Mouse (Mus musculus) MEL (cell line): ENCODE data around the gene 1700001O22Rik. TPM values are rescaled to one million over a fixed set of nuclear protein-coding genes. Genes with fewer than 3 reads are reported as not detected.

ENCODE experiments used
- DNase-seq: peaks from one replicate; pipeline ENCODE4 v3.0.0; 2011; ENCODE audit warnings: low read depth, low spot score
- H3K27ac ChIP-seq: 2 replicates; pipeline ENCODE4 v1.5.1; 2012; ENCODE audit warnings: low read depth, mild to moderate bottlenecking, control low read depth, low read length, moderate library complexity; ENCODE audit not compliant: control insufficient read depth
- H3K27me3 ChIP-seq, 2 experiments: fragments of 150-350 bp in 1 of 2; sonication (generic) in 1 of 2; 2 replicates each; pipeline ENCODE4 v1.6.1; 2012; ENCODE audit warnings: low read length in 2 of 2, mild to moderate bottlenecking in 2 of 2, improper control_type of control experiment in 1 of 2, moderate library complexity in 1 of 2; ENCODE audit not compliant: insufficient read depth in 2 of 2, control insufficient read depth in 1 of 2
- H3K36me3 ChIP-seq, 2 experiments: 2 replicates each; pipeline ENCODE4 v1.6.1; 2012 to 2014; ENCODE audit warnings: low read length in 2 of 2, improper control_type of control experiment in 1 of 2, inconsistent platforms in 1 of 2, mild to moderate bottlenecking in 1 of 2; ENCODE audit not compliant: insufficient read depth in 2 of 2, control insufficient read depth in 1 of 2
- H3K4me1 ChIP-seq, 2 experiments: fragments of 150-350 bp in 1 of 2; sonication (generic) in 1 of 2; 2 replicates each; pipeline ENCODE4 v1.6.1; 2012; ENCODE audit warnings: low read length in 2 of 2, improper control_type of control experiment in 1 of 2, mild to moderate bottlenecking in 1 of 2; ENCODE audit not compliant: insufficient read depth in 2 of 2, control insufficient read depth in 1 of 2
- H3K4me3 ChIP-seq, 2 experiments: fragments of 150-350 bp in 1 of 2; sonication (generic) in 1 of 2; 2 replicates each; pipeline ENCODE4 v1.5.1; 2012; ENCODE audit warnings: low read depth in 2 of 2, low read length in 2 of 2, mild to moderate bottlenecking in 2 of 2, moderate library complexity in 2 of 2, control low read depth in 1 of 2, improper control_type of control experiment in 1 of 2; ENCODE audit not compliant: control insufficient read depth in 1 of 2, insufficient read depth in 1 of 2
- H3K79me2 ChIP-seq: 2 replicates; pipeline ENCODE4 v1.6.1; 2012; ENCODE audit warnings: mild to moderate bottlenecking, low read length, moderate library complexity; ENCODE audit not compliant: control insufficient read depth, poor library complexity, insufficient read depth
- H3K9ac ChIP-seq: 2 replicates; pipeline ENCODE4 v1.6.1; 2012; ENCODE audit warnings: low read depth, mild to moderate bottlenecking, control low read depth, low read length, moderate library complexity; ENCODE audit not compliant: control insufficient read depth, poor library complexity, severe bottlenecking
- H3K9me3 ChIP-seq: fragments of 150-350 bp; sonication (generic); replicated peaks from 2 replicates; pipeline ENCODE4 v1.6.1; 2012; ENCODE audit warnings: mild to moderate bottlenecking, low read length, improper control_type of control experiment, moderate library complexity; ENCODE audit not compliant: insufficient read depth
- BHLHE40 ChIP-seq: IDR thresholded peaks from 2 replicates; pipeline ENCODE4 v1.6.1; 2012; ENCODE audit warnings: low read depth, mild to moderate bottlenecking, inconsistent platforms, low read length, improper control_type of control experiment, borderline replicate concordance
- CHD1 ChIP-seq: IDR thresholded peaks from 2 replicates; pipeline ENCODE4 v1.6.1; 2012; ENCODE audit warnings: low read depth, mild to moderate bottlenecking, inconsistent platforms, low read length, improper control_type of control experiment
- CHD2 ChIP-seq: IDR thresholded peaks from 2 replicates; pipeline ENCODE4 v1.6.1; 2011; ENCODE audit warnings: low read length, improper control_type of control experiment
- CTCF ChIP-seq, 3 experiments: IDR thresholded peaks in 2 of 3; conservative IDR thresholded peaks in 1 of 3; 2 replicates each; pipeline ENCODE4 v1.5.1; 2011 to 2012; ENCODE audit warnings: low read length in 3 of 3, low read depth in 2 of 3, mild to moderate bottlenecking in 2 of 3, improper control_type of control experiment in 1 of 3, inconsistent platforms in 1 of 3, mixed read lengths in 1 of 3, moderate library complexity in 1 of 3; ENCODE audit not compliant: control insufficient read depth in 1 of 3, insufficient read depth in 1 of 3, poor library complexity in 1 of 3, severe bottlenecking in 1 of 3
- E2F4 ChIP-seq: IDR thresholded peaks from 2 replicates; pipeline ENCODE4 v1.6.1; 2011; ENCODE audit warnings: low read depth, low read length, improper control_type of control experiment, borderline replicate concordance
- ELF1 ChIP-seq: IDR thresholded peaks from 2 replicates; pipeline ENCODE4 v1.6.1; 2014; ENCODE audit warnings: low read depth, mild to moderate bottlenecking, inconsistent platforms, low read length, improper control_type of control experiment, moderate library complexity
- ETS1 ChIP-seq: IDR thresholded peaks from 2 replicates; pipeline ENCODE4 v1.6.1; 2012; ENCODE audit warnings: low read depth, mild to moderate bottlenecking, inconsistent platforms, low read length, improper control_type of control experiment, moderate library complexity
- GABPA ChIP-seq: IDR thresholded peaks from 2 replicates; pipeline ENCODE4 v1.6.1; 2012; ENCODE audit warnings: low read depth, mild to moderate bottlenecking, inconsistent platforms, low read length, improper control_type of control experiment, moderate library complexity
- JUND ChIP-seq: IDR thresholded peaks from 2 replicates; pipeline ENCODE4 v1.6.1; 2011; ENCODE audit warnings: low read depth, mild to moderate bottlenecking, improper control_type of control experiment, low read length
- KAT2A ChIP-seq: conservative IDR thresholded peaks from 2 replicates; pipeline ENCODE4 v1.6.1; 2012; ENCODE audit warnings: low read depth, low read length, improper control_type of control experiment, inconsistent platforms
- MAFK ChIP-seq: IDR thresholded peaks from 2 replicates; pipeline ENCODE4 v1.6.1; 2011; ENCODE audit warnings: low read depth, mild to moderate bottlenecking, low read length, improper control_type of control experiment, borderline replicate concordance
- MAX ChIP-seq: IDR thresholded peaks from 2 replicates; pipeline ENCODE4 v1.6.1; 2011; ENCODE audit warnings: low read length, improper control_type of control experiment
- MAZ ChIP-seq: IDR thresholded peaks from 2 replicates; pipeline ENCODE4 v1.6.1; 2012; ENCODE audit warnings: low read depth, mild to moderate bottlenecking, inconsistent platforms, low read length, improper control_type of control experiment
- MEF2A ChIP-seq: IDR thresholded peaks from 2 replicates; pipeline ENCODE4 v1.6.1; 2014; ENCODE audit warnings: low read depth, mild to moderate bottlenecking, inconsistent platforms, low read length, improper control_type of control experiment; ENCODE audit not compliant: poor library complexity, insufficient replicate concordance, severe bottlenecking; ENCODE audit errors: extremely low read depth
- MXI1 ChIP-seq: IDR thresholded peaks from 2 replicates; pipeline ENCODE4 v1.6.1; 2011; ENCODE audit warnings: mild to moderate bottlenecking, low read depth, low read length, improper control_type of control experiment
- MYB ChIP-seq: IDR thresholded peaks from 2 replicates; pipeline ENCODE4 v1.6.1; 2011; ENCODE audit warnings: mild to moderate bottlenecking, low read depth, low read length, improper control_type of control experiment
- NELFE ChIP-seq: IDR thresholded peaks from 2 replicates; pipeline ENCODE4 v1.6.1; 2011; ENCODE audit warnings: low read depth, low read length, improper control_type of control experiment
- NRF1 ChIP-seq: IDR thresholded peaks from 2 replicates; pipeline ENCODE4 v1.6.1; 2014; ENCODE audit warnings: low read depth, mild to moderate bottlenecking, inconsistent platforms, low read length, improper control_type of control experiment, moderate library complexity; ENCODE audit not compliant: poor library complexity, insufficient read depth, severe bottlenecking
- POLR2A ChIP-seq, 2 experiments: IDR thresholded peaks; 2 replicates each; pipeline ENCODE4 v1.6.1; 2011 to 2012; ENCODE audit warnings: low read length in 2 of 2, mild to moderate bottlenecking in 2 of 2, control low read depth in 1 of 2, improper control_type of control experiment in 1 of 2, low read depth in 1 of 2, moderate library complexity in 1 of 2; ENCODE audit not compliant: control insufficient read depth in 1 of 2, insufficient read depth in 1 of 2, poor library complexity in 1 of 2
- POLR2AphosphoS2 ChIP-seq: IDR thresholded peaks from 2 replicates; pipeline ENCODE4 v1.6.1; 2011; ENCODE audit warnings: low read length, improper control_type of control experiment
- RAD21 ChIP-seq: IDR thresholded peaks from 2 replicates; pipeline ENCODE4 v1.6.1; 2011; ENCODE audit warnings: mild to moderate bottlenecking, low read depth, low read length, improper control_type of control experiment
- RCOR1 ChIP-seq: IDR thresholded peaks from 2 replicates; pipeline ENCODE4 v1.6.1; 2012; ENCODE audit warnings: low read depth, mild to moderate bottlenecking, inconsistent platforms, low read length, improper control_type of control experiment
- SIN3A ChIP-seq: IDR thresholded peaks from 2 replicates; pipeline ENCODE4 v1.6.1; 2012; ENCODE audit warnings: low read length, improper control_type of control experiment, inconsistent platforms
- TAL1 ChIP-seq: IDR thresholded peaks from 2 replicates; pipeline ENCODE4 v1.6.1; 2012; ENCODE audit warnings: mild to moderate bottlenecking, inconsistent platforms, low read length, moderate library complexity, mixed read lengths
- TBP ChIP-seq: IDR thresholded peaks from 2 replicates; pipeline ENCODE4 v1.8.0; 2011; ENCODE audit warnings: low read depth, low read length, improper control_type of control experiment
- TCF12 ChIP-seq: IDR thresholded peaks from 2 replicates; pipeline ENCODE4 v1.6.1; 2014; ENCODE audit warnings: low read depth, mild to moderate bottlenecking, inconsistent platforms, low read length, improper control_type of control experiment, moderate library complexity
- UBTF ChIP-seq: IDR thresholded peaks from 2 replicates; pipeline ENCODE4 v1.6.1; 2012; ENCODE audit warnings: low read depth, mild to moderate bottlenecking, inconsistent platforms, low read length, improper control_type of control experiment, moderate library complexity, borderline replicate concordance; ENCODE audit not compliant: insufficient read depth
- USF1 ChIP-seq: IDR thresholded peaks from 2 replicates; pipeline ENCODE4 v1.6.1; 2014; ENCODE audit warnings: low read depth, mild to moderate bottlenecking, inconsistent platforms, low read length, improper control_type of control experiment, moderate library complexity
- USF2 ChIP-seq, 2 experiments: IDR thresholded peaks; 2 replicates each; pipeline ENCODE4 v1.6.1; 2011 to 2012; ENCODE audit warnings: improper control_type of control experiment in 2 of 2, low read length in 2 of 2, borderline replicate concordance in 1 of 2, inconsistent platforms in 1 of 2, low read depth in 1 of 2, mild to moderate bottlenecking in 1 of 2; ENCODE audit not compliant: insufficient read depth in 1 of 2
- ZC3H11A ChIP-seq: IDR thresholded peaks from 2 replicates; pipeline ENCODE4 v1.6.1; 2012; ENCODE audit warnings: low read depth, mild to moderate bottlenecking, inconsistent platforms, low read length, improper control_type of control experiment
- ZKSCAN1 ChIP-seq: IDR thresholded peaks from 2 replicates; pipeline ENCODE4 v1.6.1; 2012; ENCODE audit warnings: low read depth, mild to moderate bottlenecking, inconsistent platforms, low read length, improper control_type of control experiment, moderate library complexity
- ZNF384 ChIP-seq: IDR thresholded peaks from 2 replicates; pipeline ENCODE4 v1.6.1; 2012; ENCODE audit warnings: low read depth, mild to moderate bottlenecking, inconsistent platforms, low read length, improper control_type of control experiment
- polyA plus RNA-seq, 2 experiments: library from polyadenylated mRNA; stranded (reverse) in 1 of 2; unstranded in 1 of 2; fragments of >175 nt in 1 of 2; fragments of >200 nt in 1 of 2; gene quantifications; 2 replicates each; pipeline versions ENCODE4 v1.2.1 to v1.2.4; 2012; ENCODE audit warnings: low replicate concordance in 2 of 2, low read depth in 1 of 2; ENCODE audit not compliant: insufficient read length in 2 of 2, insufficient read depth in 1 of 2, missing spikeins in 1 of 2
- total RNA-seq: library from RNA; depleted of rRNA; stranded (reverse); fragments of 300-350 nt; gene quantifications from 2 replicates; pipeline ENCODE4 v1.2.3, GENCODE M21; 2012

Gene 1700001O22Rik
- total and polyA plus RNA-seq, 3 experiments = 0.50 to 1.8 TPM; not detected in 1

DNA sequence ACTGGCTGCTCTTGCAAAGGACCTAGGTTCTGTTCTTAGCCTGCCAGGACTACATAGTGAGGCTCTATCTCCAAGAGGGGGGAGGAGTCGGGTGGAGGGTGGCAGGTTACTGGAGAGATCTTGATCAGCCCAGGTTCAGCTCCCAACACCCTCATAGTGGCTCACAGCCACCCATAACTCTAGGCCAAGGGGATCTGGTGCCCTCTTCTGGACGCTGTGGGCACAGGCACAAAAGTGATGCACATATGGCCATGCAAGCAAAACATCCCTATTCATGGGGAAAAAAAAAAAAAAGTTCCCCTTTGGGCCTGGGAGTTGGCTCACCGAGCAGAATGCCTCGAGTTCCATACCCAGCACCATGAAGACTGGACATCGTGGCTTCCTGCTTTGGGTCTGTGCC is 25.9 kb upstream of the 1700001O22Rik start (continued):
- peak; percentile 85 to 90 (median 87) for TF ChIP-seq CTCF (IDR thresholded peaks at IDR 0.05 in 2 of 3, conservative IDR thresholded peaks at IDR 0.05 in 1 of 3; ENCODE audit: control insufficient read depth in 1 of 3, insufficient read depth in 1 of 3, low read depth in 2 of 3, low read length in 3 of 3, poor library complexity in 1 of 3, severe bottlenecking in 1 of 3)

DNA sequence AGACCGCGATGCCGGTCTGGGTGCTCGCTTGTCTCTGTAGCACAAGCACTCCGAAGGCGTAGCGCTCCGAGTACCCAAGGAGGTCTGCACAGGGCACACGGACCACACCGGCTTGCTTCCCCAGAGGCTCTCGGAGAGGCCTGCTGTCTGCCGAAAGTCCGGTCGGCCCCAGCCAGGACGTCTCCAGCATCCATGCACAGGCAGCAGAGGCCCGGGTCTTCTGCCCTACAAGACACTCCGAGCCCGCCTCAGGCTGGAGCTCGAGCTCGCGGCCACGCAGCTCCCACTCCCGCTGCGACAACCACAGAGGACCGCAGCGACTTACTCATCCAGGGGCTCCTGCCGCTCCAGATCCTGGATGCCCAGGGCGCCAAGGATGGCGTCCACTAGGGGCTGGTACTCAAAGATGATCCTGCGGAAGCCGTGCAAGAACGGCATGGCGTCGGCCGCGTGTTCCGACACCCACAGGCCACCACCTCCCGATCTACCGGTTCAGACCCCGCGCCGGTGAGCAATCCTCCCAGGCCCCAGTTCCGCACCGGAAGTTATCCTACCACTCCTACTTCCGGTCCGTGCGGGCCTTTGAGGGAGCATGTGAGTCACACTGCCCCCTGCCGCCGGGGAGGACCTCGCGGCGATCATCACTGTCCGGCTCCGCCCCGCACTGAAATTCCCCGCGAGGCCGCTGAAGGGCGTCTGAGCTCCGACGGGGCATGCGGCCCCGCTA is 24.5 kb upstream of the 1700001O22Rik start:
- peak overlapping the region; percentile 92 for H3K9ac ChIP-seq
- H3K4me3 ChIP-seq = peak overlapping the region; percentile 70 to 97
- H3K36me3 ChIP-seq = peaks cover 0 to 13% of the 10 kb centered on the region in 2 experiments; a peak in 2 of 4 replicates
- peaks cover 21% of the 10 kb centered on the region for H3K79me2 ChIP-seq
- H3K9me3 ChIP-seq = no peaks in the 10 kb centered on the region
- peak; percentile 96 for DNase-seq
- H3K27me3 ChIP-seq = no peaks in the 10 kb centered on the region
- H3K27ac ChIP-seq = peak overlapping the region; percentile 40
- H3K4me1 ChIP-seq = peaks cover 2 to 16% of the 10 kb centered on the region in 2 experiments; a peak in 3 of 4 replicates
- TF ChIP-seq TCF12 (0 out of 2 replicates have a peak, but pooled peaks have one; percentile 43), USF1 (no peak), NELFE (peak; percentile 65), CTCF (IDR thresholded peaks at IDR 0.05 in 2 of 3, conservative IDR thresholded peaks at IDR 0.05 in 1 of 3; ENCODE audit: control insufficient read depth in 1 of 3, insufficient read depth in 1 of 3, low read depth in 2 of 3, low read length in 3 of 3, poor library complexity in 1 of 3, severe bottlenecking in 1 of 3) (peak; percentile 63 to 97 (median 95)), ETS1 (no peak), KAT2A (no peak; the same call in 1 of the 2 replicates), NRF1 (no peak), JUND (no peak), TBP (peak; percentile 72), CHD2 (no peak), ZNF384 (no peak), ELF1 (peak; percentile 92), ZKSCAN1 (no peak), MAFK (no peak), ZC3H11A (no peak), CHD1 (no peak), MAZ (peak; percentile 46; the same call in 1 of the 2 replicates), UBTF (no peak), USF2 (IDR thresholded peaks at IDR 0.05; ENCODE audit: borderline replicate concordance in 1 of 2, insufficient read depth in 1 of 2, low read depth in 1 of 2, low read length in 2 of 2) (no peak), POLR2AphosphoS2 (peak; percentile 55; the same call in 1 of the 2 replicates), E2F4 (no peak), MYB (no peak), MAX (peak; percentile 43; the same call in 1 of the 2 replicates), GABPA (peak; percentile 68; the same call in 1 of the 2 replicates), MXI1 (peak; percentile 33; the same call in 1 of the 2 replicates), RCOR1 (0 out of 2 replicates have a peak, but pooled peaks have one; percentile 4), POLR2A (IDR thresholded peaks at IDR 0.05; ENCODE audit: control insufficient read depth in 1 of 2, insufficient read depth in 1 of 2, low read depth in 1 of 2, low read length in 2 of 2, poor library complexity in 1 of 2) (peak; percentile 79 to 85), MEF2A (no peak), SIN3A (peak; percentile 75; the same call in 1 of the 2 replicates), RAD21 (no peak; the same call in 1 of the 2 replicates), BHLHE40 (no peak), TAL1 (no peak)
